Mouse (Mus musculus) Muller cell, postnatal 12 days (primary cell): ENCODE measurements at regions not wholly inside any gene's neighbourhood (a gene's known extent, or its start where the extent isn't known, plus 50 kb on each side); places are given as distances from the start of the nearest gene placed in this dataset.

Experiments
- DNase-seq: peaks from one replicate; pipeline ENCODE4 v3.0.0-alpha.2; 2015; ENCODE audit errors: inconsistent ontology term

DNA sequence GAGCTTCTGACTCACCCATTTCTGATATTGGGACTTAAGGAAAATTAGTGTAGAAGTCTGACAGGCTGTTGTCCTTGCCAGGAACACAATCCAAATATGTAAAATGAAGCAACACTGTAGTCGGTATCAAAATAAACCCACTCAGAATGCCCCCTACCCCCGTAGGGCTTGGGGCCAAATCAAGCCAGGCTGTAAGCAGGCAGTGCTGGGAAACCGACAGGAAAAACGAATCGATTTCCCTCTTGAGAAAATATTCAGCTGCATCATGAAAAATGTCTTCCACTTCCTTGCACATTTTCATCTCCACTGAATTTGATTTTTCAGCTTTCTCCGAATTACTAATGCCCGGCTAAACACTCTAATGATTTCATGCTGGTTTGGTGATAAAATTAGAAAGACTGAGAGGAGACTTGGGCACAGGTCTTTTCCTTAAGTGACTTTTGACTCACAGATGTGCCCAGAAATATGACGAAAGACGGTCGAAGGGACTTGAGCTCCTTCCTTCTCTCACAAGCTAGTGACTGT lies 485.7 kb downstream of the Fat4 start:
- peak; percentile 83 for DNase-seq

DNA sequence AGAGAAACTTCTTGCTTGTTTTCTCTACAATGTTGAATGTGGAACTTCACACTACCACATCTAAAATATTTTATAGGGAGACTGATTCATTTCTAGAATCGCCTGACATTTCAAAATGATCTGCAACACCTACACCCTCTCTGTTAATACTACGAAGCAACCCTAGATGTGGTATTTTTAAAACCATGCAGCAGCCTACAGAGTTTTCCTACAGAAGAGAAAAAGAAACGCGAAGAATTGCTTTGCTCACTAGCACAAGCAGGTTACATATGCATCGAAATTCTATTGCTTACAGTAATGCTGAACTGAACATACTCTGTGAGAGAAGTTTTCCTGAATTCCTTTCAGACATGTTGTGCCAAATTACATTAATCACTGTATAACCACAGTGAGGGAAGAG lies 488.7 kb downstream of the Fat4 start:
- no peak for DNase-seq

DNA sequence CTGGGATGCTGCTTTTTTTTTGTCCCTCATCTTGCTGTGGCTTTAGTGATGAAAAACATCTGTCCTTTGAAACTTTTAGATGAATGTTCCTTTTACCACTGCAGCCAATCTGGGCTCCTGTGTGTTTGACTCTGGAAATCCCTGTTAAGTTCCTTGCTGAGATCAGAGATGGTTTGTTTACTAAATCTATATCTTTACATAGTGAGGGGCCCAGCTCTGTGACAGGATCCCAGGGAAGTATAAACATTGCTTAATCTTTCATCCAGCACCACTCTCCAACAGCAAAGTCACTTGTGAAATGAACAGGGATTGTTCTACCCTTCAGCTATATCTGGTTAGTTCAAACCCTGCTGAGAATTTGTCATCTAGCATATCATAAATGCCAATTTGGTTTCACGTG lies 501.8 kb downstream of the Fat4 start:
- DNase-seq: no peak

DNA sequence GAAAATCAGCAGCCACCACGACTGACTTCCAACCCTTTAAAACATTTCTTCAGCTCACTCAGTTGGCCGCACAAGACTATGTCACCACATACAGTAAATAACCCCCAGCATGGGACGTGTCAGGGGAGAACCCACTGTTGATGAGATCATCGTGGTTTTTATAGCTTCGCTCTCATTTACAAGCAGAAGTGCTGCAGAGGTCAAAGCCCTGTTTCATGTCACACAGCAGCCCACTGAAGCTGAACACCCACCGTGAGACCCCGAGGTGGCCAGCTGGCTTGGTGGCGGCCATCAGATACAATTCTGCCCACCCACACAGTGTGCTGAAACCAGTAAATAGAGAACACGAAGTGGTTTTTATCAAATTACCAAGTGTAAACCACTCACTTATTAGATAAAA lies 503.7 kb downstream of the Fat4 start:
- DNase-seq: no peak

DNA sequence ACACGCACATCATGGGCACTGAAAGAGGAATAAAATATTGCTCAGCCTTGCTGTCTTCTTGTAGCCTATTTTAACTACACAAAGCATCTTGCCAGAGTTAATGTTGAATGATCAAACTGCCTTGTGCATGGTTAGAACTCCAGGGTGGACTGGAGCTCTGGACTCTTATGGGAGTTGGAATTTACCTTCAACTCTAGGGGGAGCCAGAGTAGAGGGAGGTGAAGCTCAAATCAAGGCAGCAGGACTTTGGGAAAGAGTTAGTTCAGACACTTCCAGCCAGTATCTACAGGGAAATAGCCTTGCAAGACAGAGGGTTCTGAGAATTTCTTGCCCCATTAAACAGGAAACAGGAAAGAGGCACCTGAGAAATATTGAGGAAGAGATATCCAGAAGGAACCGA lies 505.3 kb downstream of the Fat4 start:
- DNase-seq: no peak

DNA sequence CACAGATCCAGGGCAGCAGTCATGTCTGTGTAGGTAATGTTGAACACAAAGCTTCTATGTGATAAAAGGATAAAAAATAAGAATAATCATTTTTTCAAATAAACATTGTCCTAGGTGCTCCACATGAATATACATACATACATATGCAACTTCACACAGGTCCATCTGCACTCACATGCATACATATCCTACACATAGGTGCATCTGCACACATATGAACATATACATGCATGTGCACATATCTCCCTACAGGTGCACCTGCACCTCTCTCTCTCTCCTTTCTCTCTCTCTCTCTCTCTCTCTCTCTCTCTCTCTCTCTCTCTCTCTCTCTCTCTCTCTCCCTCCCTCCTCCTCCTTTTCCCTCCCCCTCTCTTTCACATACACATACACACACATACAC lies 509.9 kb downstream of the Fat4 start:
- DNase-seq: no peak

DNA sequence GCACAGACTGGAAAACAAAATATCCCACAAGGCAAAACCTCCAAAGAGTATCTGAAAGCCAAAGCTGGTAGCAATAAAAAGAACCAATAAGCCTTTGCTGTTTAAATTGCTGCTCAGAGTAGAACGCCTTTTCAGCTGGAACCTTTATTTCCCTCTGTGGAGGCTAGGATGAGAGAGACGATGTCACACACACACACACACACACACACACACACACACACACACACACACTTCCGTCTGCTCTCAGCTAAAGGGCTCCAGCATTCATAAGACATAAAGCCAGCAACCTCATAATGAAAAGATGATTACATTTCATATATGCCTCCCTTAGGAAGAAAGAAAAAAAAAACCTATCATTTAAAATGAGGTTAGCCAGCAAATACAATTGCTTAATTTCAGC lies 510.5 kb downstream of the Fat4 start:
- DNase-seq: no peak

DNA sequence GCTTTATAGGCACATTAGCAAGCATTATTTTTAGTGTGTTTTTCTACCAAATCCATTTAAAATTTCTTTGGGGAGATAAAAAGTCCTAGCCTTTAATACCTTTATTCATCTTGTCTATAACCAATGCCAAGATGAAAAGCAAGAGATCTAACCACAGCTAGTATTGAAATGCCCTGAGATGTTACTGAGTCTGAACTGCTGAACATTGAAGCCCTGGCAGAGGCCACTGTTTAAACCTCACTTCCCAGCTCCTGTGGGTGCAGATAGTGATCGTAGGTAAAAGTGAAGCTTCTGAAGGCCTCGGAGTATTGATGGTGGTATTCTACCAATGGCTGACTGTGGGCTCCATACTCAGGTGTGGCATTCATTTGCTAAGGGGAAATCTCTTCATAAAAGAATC lies 510.9 kb downstream of the Fat4 start:
- DNase-seq: no peak

DNA sequence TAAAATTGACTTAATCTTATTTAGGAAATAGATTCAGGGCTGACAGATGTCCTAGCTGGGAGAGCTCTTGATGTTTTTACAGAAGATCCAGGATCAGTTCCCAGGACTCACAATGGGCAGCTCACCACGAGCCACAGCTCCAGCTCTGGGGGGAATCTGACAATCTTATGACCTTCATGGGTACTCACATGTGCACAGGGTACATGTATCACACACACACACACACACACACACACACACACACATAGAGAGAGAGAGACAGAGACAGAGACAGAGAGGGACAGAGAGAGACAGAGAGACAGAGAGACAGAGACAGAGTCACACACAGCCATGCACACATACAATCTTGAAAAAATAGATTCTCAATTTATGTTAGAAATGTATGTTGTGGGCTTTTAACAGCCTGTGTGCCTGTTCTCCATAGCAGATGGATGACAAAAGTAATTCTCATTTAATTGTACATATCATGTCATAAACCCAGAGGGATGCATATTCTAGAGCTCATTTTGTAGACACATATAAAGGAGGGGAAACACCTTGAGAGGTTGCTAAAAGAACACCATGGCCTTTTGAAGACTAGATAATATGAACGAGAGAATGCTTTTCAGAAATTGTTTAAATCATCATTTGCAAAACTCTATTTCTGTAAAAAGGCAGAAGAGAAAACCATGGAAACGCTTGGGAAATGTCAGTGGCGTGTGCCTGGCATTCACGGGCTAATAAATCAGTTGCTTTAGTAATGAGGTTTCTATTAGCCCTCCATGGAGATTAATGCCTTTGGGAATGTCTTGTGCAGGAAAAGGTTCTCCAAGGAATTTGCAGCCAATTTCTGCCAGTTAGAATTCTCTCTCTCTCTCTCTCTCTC lies 538.3 kb downstream of the Fat4 start:
- DNase-seq: no peak

DNA sequence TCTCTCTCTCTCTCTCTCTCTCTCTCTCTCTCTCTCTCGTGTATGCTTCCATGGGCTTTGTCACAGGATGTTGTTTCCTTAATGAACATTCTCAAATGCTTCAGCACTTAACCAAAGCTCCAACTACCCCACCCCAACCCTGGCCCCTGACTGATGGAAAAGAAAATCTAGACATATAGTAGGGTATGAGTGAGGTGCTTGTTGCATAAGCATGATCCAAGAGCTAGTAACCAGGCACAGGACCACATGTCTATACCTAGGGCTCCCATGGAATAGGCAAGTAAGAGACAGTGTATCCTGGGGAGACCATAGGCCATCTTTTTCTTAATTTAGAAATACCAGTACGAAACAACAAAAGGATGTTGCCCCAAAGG lies 538.9 kb downstream of the Fat4 start:
- DNase-seq: no peak

DNA sequence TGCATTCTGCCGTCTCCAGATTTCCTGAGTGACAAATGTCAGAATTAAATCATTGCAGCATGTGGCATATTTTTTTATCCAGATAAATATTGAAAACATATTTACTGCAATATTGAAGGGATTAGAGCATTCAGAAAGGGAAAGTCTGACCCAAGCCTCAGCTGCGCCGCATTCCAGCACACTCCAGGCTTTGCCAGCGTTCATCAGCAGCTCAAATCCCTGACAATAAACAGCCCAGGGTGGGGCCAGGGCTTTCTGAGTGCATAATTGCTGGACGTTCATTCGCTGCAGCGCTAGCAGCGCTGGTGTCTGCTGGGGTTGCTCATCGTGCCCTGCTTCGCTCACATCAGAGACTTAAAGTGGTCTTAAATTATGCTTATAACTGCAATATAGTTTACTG lies 556.6 kb downstream of the Fat4 start:
- DNase-seq: peak; percentile 74

DNA sequence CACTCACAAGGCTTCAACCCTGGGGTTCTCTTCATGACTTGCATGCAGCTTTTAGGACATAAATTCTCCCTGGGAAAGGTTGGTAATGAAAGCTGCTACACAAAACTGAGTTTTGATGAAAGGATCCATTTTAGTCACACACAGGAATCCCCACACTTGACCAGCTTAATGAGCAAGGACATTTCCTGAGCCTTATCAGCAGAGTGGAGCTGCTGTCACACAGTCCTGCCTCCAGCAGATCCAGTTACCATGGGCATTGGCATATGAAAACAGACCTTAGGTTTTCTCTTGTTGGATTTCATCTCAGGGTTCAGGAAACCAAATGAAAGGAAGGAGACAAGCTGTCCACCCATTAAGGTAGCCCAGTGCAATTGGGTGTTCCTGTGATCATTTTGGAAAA lies 568.9 kb downstream of the Fat4 start:
- no peak for DNase-seq

DNA sequence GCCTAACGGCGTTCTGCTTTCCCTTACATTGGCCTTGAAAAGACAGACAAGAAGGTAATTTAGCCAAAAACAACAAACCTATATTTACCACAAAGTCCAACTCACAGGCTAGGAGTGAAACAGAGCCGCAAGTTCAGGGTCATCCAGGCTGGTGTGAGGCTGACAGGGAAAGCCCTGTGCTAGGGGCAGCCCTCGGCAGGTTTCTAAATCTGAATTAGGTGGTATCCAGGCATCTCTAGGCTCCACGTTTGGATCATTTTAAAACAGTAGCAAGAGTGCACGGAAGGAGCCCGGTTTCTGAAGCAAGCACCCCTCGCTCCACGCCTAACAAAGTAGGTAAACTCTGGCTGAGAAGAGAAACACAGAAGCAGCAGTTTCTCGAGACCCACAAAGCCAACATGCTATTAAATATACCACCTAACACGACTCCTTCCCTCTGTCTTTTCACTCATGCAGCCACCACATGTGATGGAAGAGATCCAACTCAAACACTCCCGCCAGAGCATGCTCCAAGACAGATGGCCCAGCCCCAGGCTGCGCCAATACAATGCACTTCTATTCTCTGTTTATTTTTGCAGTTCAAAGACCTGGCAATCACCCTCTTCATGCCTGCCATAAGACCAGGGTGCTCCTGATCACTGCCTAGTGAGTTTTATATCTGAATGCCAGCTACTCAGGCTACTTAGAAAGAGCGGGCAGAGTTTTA lies 573.6 kb downstream of the Fat4 start:
- peak; percentile 23 for DNase-seq

DNA sequence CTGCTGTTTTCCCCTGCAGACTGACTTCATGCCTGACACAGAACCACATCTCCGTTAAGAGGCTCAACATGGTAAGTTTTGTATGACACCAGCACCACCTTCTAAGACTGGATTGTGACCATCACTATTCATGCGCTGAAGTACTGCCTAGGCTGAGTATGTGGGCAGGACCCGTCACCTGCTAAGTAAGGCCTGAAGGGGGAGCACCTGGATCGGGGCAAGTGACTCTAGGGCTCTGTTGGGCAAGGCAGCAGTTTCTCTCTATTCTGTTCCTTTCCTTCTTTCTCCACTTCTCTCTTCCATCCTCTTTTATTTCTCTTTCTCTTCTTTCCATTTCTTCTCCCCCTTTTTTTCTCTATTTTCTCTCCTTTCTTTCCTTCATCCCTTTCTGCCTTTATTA lies 574.8 kb downstream of the Fat4 start:
- no peak for DNase-seq

DNA sequence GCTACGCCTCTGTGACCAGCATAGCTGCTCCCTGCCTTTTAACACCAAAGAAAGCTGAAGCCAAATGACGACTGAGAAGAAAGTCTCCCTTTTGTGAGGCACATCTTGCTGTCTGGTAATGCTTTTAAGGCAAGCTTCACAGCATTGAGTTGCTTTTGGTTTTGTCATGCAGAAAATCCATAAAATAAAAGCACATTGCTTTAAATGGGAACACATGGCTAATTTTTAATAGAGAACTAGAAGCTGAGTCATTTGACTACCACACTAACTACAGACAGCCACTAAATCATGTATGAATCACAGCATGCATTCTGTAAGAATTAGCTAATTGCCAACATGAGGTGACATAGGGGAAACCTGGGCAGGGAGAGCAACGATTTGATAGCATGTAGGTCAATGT lies 579.1 kb downstream of the Fat4 start:
- DNase-seq: no peak

DNA sequence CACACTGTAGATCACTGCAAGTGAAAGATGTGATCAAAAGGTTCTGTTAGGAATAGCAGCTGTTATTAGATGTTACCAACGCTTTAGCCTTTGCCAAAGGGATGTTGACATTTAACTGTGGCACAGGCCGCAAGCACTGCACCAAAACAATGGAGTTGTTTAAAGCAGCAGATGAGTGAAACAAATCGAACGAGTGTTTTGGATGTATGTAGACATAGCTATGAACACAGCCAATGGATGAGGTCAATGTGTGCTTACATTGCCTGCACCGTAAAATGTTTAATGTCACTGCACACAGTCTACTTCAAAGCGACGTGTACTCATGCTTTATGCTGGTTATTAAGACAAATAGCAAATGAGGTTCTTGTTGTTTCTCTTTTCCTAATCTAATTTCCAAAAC lies 602.7 kb downstream of the Fat4 start:
- DNase-seq: no peak

DNA sequence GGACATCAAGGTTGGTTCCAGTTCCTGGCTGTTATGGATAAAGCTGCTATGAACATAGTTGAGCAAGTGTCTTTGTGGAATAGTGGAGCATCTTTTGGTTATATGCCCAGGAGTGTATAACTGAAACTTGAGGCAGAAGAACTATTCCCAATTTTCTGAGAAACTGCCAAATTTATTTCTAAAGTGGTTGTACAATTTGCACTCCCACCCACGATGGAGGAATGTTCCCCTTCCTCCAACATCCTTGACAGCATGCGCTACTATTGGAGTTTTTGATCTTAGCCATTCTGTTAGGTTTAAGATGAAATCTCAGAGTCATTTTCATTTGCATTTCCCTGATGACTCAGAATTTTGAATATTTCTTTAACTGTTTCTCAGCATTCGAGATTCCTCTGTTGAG lies 607.6 kb downstream of the Fat4 start:
- no peak for DNase-seq

DNA sequence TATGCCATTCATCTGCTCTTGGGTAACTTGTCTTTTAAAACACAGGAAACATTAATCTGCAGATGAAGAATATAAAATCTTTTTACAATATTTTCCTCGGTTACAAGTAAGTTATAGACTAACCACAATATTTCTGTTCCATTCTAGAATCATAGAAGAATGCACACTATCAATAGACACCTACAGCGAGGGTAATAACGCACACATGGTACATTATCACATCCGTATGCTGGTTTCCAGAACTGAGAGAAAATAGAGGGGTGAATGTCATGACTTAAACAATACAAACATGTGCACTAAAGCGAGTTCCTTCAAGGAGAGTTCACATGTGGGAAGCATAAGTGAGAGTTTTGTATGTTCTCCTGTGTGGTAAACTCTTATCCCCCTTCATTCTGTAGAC lies 641.3 kb downstream of the Fat4 start:
- DNase-seq: no peak

DNA sequence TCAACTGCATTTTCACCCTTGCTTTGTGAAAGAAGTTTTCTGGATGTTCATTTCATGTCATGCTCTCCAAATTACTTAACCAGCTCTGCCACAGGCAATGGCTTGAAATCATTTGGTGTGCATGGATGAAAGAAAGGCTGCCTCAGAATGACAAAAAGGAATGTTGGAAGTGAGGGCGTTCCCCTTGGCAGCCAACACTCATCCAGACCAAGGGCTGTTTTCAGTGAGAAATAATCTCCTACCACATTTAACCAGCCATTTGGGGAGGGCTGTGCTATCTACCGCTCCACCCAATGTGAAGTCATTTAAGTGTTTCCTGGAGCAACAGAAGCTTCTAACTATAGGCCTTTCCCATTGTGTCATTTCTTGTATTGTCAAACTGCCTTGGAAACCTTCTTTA lies 650.8 kb downstream of the Fat4 start:
- DNase-seq: peak; percentile 66

DNA sequence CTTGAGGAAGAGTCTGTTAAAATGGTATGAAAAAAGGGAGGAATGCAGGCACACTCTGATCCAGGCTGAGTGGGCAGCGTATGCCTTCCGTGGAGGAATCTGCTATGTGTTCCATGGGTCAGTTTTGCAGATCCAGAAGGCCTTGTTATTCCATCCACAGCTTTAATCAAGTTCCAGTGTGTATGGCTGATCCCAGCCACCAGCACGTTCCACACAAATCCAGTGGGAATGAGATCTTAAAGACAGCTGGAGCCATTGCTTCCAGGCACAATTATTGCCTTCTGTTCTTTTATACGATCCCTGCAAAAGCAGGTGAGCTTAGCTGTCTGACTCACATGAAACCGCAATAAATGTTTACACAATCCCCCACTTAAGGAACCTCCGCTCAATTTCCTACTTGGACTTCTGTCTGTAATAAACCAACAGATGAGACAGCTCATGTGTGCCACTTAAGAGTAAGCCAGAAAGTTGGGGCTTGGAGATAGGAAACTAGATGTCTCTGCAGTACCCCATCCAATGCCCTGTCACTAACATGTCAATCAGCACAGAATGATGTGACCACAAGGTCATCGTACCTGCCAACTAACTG lies 653.9 kb downstream of the Fat4 start:
- no peak for DNase-seq

DNA sequence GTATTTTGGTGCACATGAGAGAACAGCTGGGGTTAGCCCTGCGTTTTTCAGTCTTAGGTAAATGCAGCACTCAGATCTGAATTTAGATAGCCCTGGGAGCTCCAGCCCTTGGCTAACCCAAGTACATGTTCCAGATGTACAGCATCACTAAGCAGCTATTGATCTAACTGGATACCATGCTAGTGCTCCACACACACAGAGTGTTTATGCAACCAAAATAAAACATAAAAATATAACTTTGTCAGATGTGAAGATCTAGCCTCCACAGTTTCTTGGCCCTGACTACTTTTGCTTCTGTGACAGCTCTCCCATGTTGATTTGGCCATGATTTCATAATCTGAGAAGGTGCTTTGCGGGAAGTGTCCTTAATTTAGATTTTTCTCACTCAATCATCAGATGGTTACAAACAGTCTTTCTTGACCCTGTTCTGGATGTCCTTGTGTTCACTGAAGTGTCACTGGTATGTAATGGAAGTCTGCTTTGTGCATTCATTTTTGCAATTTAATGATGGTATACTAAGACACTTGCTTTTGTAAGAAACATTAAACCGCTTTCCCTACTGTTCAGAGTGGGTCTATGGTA lies 672.8 kb downstream of the Fat4 start:
- DNase-seq: no peak

DNA sequence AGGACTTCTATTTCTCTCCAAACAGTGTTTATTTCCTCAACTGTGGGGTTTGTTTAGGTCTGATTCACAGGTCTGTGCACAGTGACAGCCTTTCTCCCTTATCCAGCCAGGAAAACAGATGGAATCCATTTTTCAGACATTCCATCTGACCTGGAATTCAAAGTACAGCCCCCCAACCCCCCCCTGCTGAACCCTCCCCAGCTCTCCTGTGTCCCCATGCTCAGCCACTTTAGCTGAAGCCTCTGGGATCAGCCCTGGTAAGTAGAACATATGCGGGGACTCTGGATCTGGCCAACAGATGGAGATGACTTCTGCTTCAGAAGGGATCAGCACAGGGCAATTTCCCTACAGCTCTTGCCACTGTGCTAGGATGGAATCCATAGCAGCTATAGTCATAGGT lies 674.2 kb downstream of the Fat4 start:
- DNase-seq: no peak
